Mouse (Mus musculus): ENCODE measurements around the gene Psen1. TPM values are rescaled to one million over a fixed set of nuclear protein-coding genes. Genes with fewer than 3 reads are reported as not detected.
A peak's percentile ranks its signal among the peaks of the same experiment; 100 is the strongest.

Gene Psen1
- polyA plus RNA-seq (2015; fragmentation: Nextera tagmentation; extraction: Ambion mirVana) = 20.4 and 21.2 TPM in 2 replicates

GRCm38 (mm10) chr12:83687934-83688315, at the start of gene Psen1:
TSS of gene Psen1 (plus strand) at chr12:83688152.
- peak within 1 kb of the TSS; percentile 97 for H3K27ac ChIP-seq (replicated peaks)
- H3K27me3 ChIP-seq = no peaks in the 10 kb centered on the region
- WGBS (ENCODE audit: insufficient replicate concordance) = under 1% methylated on average over 38 of the region's 38 CpGs
- H3K4me2 ChIP-seq = peak within 1 kb of the TSS; percentile 75
- peaks cover 18% of the 10 kb centered on the region for H3K36me3 ChIP-seq (replicated peaks)
- H3K9ac ChIP-seq = peak within 1 kb of the TSS; percentile 91
- no peaks in the 10 kb centered on the region for H3K9me3 ChIP-seq (replicated peaks)
- peak within 1 kb of the TSS; percentile 96 for H3K4me3 ChIP-seq (replicated peaks)
- H3K4me1 ChIP-seq (replicated peaks) = peaks cover 31% of the 10 kb centered on the region
- ATAC-seq (ENCODE audit: insufficient read depth) = peak; percentile 95

GRCm38 (mm10) chr12:83641233-83641632, 46.7 kb upstream of the Psen1 start:
- no peaks in the 10 kb centered on the region for H3K9me3 ChIP-seq (replicated peaks)
- no peaks in the 10 kb centered on the region for H3K27me3 ChIP-seq
- no peak overlapping the region for H3K27ac ChIP-seq (replicated peaks)
- H3K36me3 ChIP-seq (replicated peaks) = peaks cover 73% of the 10 kb centered on the region
- ATAC-seq (ENCODE audit: insufficient read depth) = no peak
- no peak overlapping the region for H3K9ac ChIP-seq
- H3K4me1 ChIP-seq (replicated peaks) = 0 out of 2 replicates have a peak, but pooled peaks cover 3% of the 10 kb centered on the region
- H3K4me2 ChIP-seq = no peak overlapping the region
- 88% methylated on average over 2 of the region's 2 CpGs for WGBS (ENCODE audit: insufficient replicate concordance)
- no peak overlapping the region for H3K4me3 ChIP-seq (replicated peaks)

GRCm38 (mm10) chr12:83643116-83643515, 44.8 kb upstream of the Psen1 start:
- H3K4me2 ChIP-seq = no peak overlapping the region
- H3K27ac ChIP-seq (replicated peaks) = no peak overlapping the region
- WGBS (ENCODE audit: insufficient replicate concordance) = 94% methylated on average over 1 of the region's 1 CpGs
- H3K4me3 ChIP-seq (replicated peaks) = no peak overlapping the region
- no peaks in the 10 kb centered on the region for H3K4me1 ChIP-seq (replicated peaks)
- H3K27me3 ChIP-seq = no peaks in the 10 kb centered on the region
- no peaks in the 10 kb centered on the region for H3K9me3 ChIP-seq (replicated peaks)
- no peak overlapping the region for H3K9ac ChIP-seq
- ATAC-seq (ENCODE audit: insufficient read depth) = no peak
- H3K36me3 ChIP-seq (replicated peaks) = peaks cover 72% of the 10 kb centered on the region

GRCm38 (mm10) chr12:83650346-83650745, 37.6 kb upstream of the Psen1 start:
- H3K9me3 ChIP-seq (replicated peaks) = no peaks in the 10 kb centered on the region
- 65% methylated on average over 3 of the region's 3 CpGs for WGBS (ENCODE audit: insufficient replicate concordance)
- H3K4me2 ChIP-seq = no peak overlapping the region
- H3K9ac ChIP-seq = no peak overlapping the region
- H3K27me3 ChIP-seq = no peaks in the 10 kb centered on the region
- peaks cover 80% of the 10 kb centered on the region for H3K36me3 ChIP-seq (replicated peaks)
- H3K27ac ChIP-seq (replicated peaks) = no peak overlapping the region
- no peak overlapping the region for H3K4me3 ChIP-seq (replicated peaks)
- ATAC-seq (ENCODE audit: insufficient read depth) = no peak
- H3K4me1 ChIP-seq (replicated peaks) = peaks cover 7% of the 10 kb centered on the region; the same call in 1 of the 2 replicates

- Histone ChIP-seq H3K27ac (replicated peaks) (no peak overlapping the region), H3K27me3 (no peaks in the 10 kb centered on the region), H3K4me3 (replicated peaks) (no peak overlapping the region), H3K4me2 (no peak overlapping the region), H3K9ac (no peak overlapping the region), H3K9me3 (replicated peaks) (no peaks in the 10 kb centered on the region), H3K36me3 (replicated peaks) (peaks cover 83% of the 10 kb centered on the region), H3K4me1 (replicated peaks) (peaks cover 7% of the 10 kb centered on the region; the same call in 1 of the 2 replicates)
- ATAC-seq (ENCODE audit: insufficient read depth) = no peak
Measured at GRCm38 (mm10) chr12:83651414-83651813, 36.5 kb upstream of the Psen1 start.

GRCm38 (mm10) chr12:83685466-83685865, 2.5 kb upstream of the Psen1 start:
- 80% methylated on average over 1 of the region's 1 CpGs for WGBS (ENCODE audit: insufficient replicate concordance)
- Histone ChIP-seq H3K27ac (replicated peaks) (no peak overlapping the region), H3K9ac (no peak overlapping the region), H3K4me2 (no peak overlapping the region), H3K36me3 (replicated peaks) (peaks cover 26% of the 10 kb centered on the region), H3K4me3 (replicated peaks) (no peak overlapping the region), H3K4me1 (replicated peaks) (peaks cover 27% of the 10 kb centered on the region), H3K9me3 (replicated peaks) (no peaks in the 10 kb centered on the region), H3K27me3 (no peaks in the 10 kb centered on the region)
- ATAC-seq (ENCODE audit: insufficient read depth) = no peak

- H3K27me3 ChIP-seq = no peaks in the 10 kb centered on the region
- H3K9me3 ChIP-seq (replicated peaks) = no peaks in the 10 kb centered on the region
- H3K4me3 ChIP-seq (replicated peaks) = no peak overlapping the region
- peaks cover 31% of the 10 kb centered on the region for H3K4me1 ChIP-seq (replicated peaks)
- peaks cover 16% of the 10 kb centered on the region for H3K36me3 ChIP-seq (replicated peaks)
- H3K9ac ChIP-seq = no peak overlapping the region
- 79% methylated on average over 9 of the region's 9 CpGs for WGBS (ENCODE audit: insufficient replicate concordance)
- peak overlapping the region; percentile 75; the same call in 1 of the 2 replicates for H3K4me2 ChIP-seq
- no peak for ATAC-seq (ENCODE audit: insufficient read depth)
- peak overlapping the region; percentile 97; the same call in 1 of the 2 replicates for H3K27ac ChIP-seq (replicated peaks)
Measured at GRCm38 (mm10) chr12:83686575-83687350, 1.2 kb upstream of the Psen1 start.

- peak overlapping the region; percentile 75 for H3K4me2 ChIP-seq
- no peaks in the 10 kb centered on the region for H3K9me3 ChIP-seq (replicated peaks)
- under 1% methylated on average over 49 of the region's 49 CpGs for WGBS (ENCODE audit: insufficient replicate concordance)
- no peaks in the 10 kb centered on the region for H3K27me3 ChIP-seq
- peak overlapping the region; percentile 97 for H3K27ac ChIP-seq (replicated peaks)
- peak; percentile 80 for ATAC-seq (ENCODE audit: insufficient read depth)
- peak overlapping the region; percentile 96 for H3K4me3 ChIP-seq (replicated peaks)
- H3K36me3 ChIP-seq (replicated peaks) = peaks cover 15% of the 10 kb centered on the region
- peak overlapping the region; percentile 91 for H3K9ac ChIP-seq
- peaks cover 31% of the 10 kb centered on the region for H3K4me1 ChIP-seq (replicated peaks)
Measured at GRCm38 (mm10) chr12:83688316-83689086, 549 bp downstream of the Psen1 start.

GRCm38 (mm10) chr12:83689087-83689432, 1.1 kb downstream of the Psen1 start:
- peak overlapping the region; percentile 75 for H3K4me2 ChIP-seq
- 5% methylated on average over 6 of the region's 6 CpGs for WGBS (ENCODE audit: insufficient replicate concordance)
- peaks cover 31% of the 10 kb centered on the region for H3K4me1 ChIP-seq (replicated peaks)
- peak overlapping the region; percentile 97 for H3K27ac ChIP-seq (replicated peaks)
- H3K27me3 ChIP-seq = no peaks in the 10 kb centered on the region
- ATAC-seq (ENCODE audit: insufficient read depth) = no peak
- H3K9me3 ChIP-seq (replicated peaks) = no peaks in the 10 kb centered on the region
- peaks cover 12% of the 10 kb centered on the region for H3K36me3 ChIP-seq (replicated peaks)
- peak overlapping the region; percentile 96 for H3K4me3 ChIP-seq (replicated peaks)
- peak overlapping the region; percentile 91 for H3K9ac ChIP-seq

GRCm38 (mm10) chr12:83694011-83694410, 6.1 kb downstream of the Psen1 start:
- no peak overlapping the region for H3K4me3 ChIP-seq (replicated peaks)
- H3K9ac ChIP-seq = no peak overlapping the region
- H3K9me3 ChIP-seq (replicated peaks) = no peaks in the 10 kb centered on the region
- peaks cover 12% of the 10 kb centered on the region; the same call in 1 of the 2 replicates for H3K36me3 ChIP-seq (replicated peaks)
- no peaks in the 10 kb centered on the region for H3K27me3 ChIP-seq
- WGBS (ENCODE audit: insufficient replicate concordance) = 87% methylated on average over 5 of the region's 5 CpGs
- H3K27ac ChIP-seq (replicated peaks) = no peak overlapping the region
- no peak for ATAC-seq (ENCODE audit: insufficient read depth)
- peaks cover 21% of the 10 kb centered on the region for H3K4me1 ChIP-seq (replicated peaks)
- no peak overlapping the region for H3K4me2 ChIP-seq

- H3K4me2 ChIP-seq = no peak overlapping the region
- H3K4me3 ChIP-seq (replicated peaks) = no peak overlapping the region
- H3K9ac ChIP-seq = no peak overlapping the region
- H3K4me1 ChIP-seq (replicated peaks) = peaks cover 14% of the 10 kb centered on the region
- H3K36me3 ChIP-seq (replicated peaks) = peaks cover 16% of the 10 kb centered on the region
- H3K27me3 ChIP-seq = no peaks in the 10 kb centered on the region
- no peak overlapping the region for H3K27ac ChIP-seq (replicated peaks)
- no peaks in the 10 kb centered on the region for H3K9me3 ChIP-seq (replicated peaks)
- WGBS (ENCODE audit: insufficient replicate concordance) = 74% methylated on average over 3 of the region's 3 CpGs
- no peak for ATAC-seq (ENCODE audit: insufficient read depth)
Measured at GRCm38 (mm10) chr12:83694669-83695068, 6.7 kb downstream of the Psen1 start.
